Mouse (Mus musculus): Measurements from ENCODE around the gene Clip2.
A peak's percentile ranks its signal among the peaks of the same experiment; 100 is the strongest.

The Clip2 gene

DNA sequence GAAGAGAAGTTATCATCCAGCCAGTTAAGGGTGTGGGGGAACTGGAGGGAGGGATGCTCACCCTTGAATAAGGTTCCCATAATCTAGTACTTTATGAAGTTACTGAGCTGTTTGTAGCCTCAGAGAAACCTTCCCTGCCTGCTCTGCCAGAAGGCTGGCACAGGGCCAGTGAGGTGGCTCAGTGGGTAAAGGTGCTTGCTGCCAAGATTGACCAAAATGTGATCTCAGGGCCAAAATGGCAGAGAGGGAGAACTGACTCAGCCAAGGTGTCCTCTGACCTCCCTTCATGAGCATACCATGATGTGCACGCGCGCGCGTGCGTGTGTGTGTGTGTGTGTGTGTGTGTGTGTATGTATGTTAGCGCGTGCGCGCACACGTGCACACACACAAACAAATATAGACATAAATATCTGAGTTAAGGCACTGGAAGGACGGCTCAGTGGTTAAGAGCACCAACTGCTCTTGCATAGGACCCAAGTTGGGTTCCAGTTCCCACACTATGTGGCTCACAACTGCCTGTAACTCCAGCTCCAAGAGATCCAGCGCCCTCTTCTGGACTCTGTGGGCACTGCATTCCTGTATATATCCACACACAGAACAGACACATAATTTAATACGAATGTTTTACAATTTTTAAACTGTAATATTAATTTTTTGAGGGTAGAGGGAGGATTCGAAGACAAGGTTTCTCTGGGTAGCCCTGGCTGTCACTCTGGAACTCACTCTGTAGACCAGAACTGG lies 26.1 kb downstream of the Clip2 start:
- DNase-seq (ENCODE audit: low spot score in 2 of 2) = no peak

DNA sequence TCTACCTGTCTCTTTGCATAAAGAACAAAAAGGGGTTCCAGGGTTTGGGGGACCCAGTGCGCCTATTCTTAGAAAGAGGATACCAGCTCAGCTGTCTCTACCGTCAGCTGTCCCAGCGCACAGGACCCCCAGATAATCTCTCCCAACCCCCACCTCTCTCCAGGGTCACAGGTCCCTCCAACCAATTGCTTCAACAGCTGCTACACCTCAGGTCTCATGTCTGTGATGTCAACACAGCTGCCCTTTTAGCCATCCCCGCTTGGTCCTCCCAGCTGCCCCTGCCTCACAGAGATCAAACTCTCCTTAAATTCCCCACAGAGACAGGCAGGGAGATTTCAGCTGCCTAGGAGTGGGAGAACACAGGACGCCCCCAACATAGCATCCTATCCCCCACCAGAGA lies 28.5 kb downstream of the Clip2 start:
- no peak for DNase-seq (ENCODE audit: low spot score in 2 of 2)

DNA sequence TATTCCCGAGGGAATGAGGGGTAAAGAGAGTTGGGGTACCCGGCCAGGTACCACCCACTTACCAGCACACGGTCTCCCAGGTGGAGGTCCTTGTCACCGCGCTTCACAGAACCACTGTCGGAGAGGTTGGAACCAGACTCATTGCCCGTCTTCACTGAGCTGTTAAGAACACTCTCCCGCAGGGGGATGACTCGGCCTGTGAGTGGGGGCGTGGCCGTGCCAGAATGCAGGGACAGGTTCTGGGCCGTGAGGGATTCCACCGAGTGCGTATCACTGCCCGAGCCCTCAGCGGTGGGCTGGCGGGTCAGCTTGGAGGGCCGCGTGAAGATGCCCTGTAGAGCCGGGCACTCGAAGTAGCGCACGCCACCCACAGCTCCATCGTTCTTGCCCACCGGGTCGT lies 29.7 kb downstream of the Clip2 start:
- DNase-seq (ENCODE audit: low spot score in 2 of 2) = no peak

DNA sequence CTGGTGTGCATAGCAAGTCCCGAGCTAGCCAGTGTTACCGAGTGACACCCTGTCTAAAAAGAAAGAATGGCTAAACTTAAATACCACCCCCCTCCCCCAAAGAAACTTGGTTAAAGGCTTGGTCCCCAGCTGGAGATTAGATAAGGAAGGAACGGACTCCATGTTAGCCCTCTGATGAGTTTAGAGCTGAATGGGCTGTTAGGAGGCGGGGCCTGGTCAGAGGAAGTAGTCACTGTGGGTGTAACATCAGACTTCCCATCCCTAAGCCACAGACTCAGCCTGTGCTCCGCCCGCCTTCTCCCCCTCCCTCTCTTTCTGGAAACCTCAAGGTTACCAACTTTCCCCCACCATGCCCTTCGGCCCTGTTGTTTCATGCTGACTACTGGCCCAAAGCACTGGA lies 30.4 kb downstream of the Clip2 start:
- DNase-seq (ENCODE audit: low spot score in 2 of 2) = peak; percentile 39 to 52

DNA sequence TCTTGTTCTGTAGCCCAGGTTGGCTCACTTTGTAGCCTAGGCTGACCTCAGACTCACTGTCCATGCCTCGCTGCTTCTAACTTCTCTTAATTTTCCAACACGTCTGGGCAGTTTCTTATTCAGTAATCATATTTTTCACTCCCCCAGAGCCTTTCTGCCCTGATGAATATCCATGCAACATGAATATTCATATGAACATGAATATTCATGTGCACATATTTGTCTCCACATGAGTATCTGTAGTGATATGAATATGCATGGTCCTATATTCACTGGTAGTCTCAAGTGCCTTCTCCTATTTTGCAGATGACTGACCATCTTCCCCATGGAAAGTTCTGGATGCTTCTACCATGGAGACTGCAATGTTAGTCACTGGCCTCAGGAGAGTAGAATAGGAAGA lies 31.1 kb downstream of the Clip2 start:
- no peak for DNase-seq (ENCODE audit: low spot score in 2 of 2)

DNA sequence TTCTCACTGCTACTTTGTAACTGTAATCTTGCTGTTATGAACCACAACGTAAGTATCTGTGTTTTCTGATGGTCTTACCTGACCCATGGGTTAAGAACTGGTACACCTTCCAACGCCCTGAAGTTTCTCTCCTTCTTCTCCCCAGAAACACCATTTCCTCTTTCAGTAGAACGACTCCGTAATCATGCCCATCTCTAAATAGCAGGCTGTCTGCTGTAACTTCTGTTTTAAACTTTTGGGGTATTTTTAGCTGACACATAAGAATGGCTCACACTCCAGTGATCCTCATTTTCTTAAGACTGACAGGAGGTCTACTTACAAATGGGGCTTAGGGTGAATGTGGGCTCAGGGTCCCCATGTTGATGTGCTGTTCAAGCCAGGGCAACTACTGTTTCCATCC lies 32.1 kb downstream of the Clip2 start:
- no peak for DNase-seq (ENCODE audit: low spot score in 2 of 2)

DNA sequence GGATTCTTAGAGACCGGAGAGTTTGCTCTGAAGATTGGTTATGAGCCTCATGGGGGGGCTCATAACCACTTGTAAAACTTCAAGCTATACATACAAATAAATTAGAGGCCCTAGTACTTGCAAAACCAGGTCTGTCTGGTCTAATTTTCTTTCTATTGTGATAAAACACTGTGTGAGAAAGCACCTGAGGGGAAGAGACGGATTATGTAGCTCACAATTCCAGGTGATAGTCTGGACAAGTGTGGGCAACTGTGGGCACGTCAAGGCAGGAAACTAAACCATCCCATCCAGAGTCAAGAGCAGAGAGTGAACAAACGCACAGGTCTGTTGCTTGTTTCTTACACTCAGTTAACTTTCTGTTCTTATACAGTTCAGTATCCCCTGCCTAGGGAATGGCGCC lies 32.8 kb downstream of the Clip2 start:
- DNase-seq (ENCODE audit: low spot score in 2 of 2) = no peak

GRCm38 (mm10) chr5:134512086-134512485 lies 40.1 kb downstream of the Clip2 start:
- no peak for DNase-seq (ENCODE audit: low spot score in 2 of 2)

DNA sequence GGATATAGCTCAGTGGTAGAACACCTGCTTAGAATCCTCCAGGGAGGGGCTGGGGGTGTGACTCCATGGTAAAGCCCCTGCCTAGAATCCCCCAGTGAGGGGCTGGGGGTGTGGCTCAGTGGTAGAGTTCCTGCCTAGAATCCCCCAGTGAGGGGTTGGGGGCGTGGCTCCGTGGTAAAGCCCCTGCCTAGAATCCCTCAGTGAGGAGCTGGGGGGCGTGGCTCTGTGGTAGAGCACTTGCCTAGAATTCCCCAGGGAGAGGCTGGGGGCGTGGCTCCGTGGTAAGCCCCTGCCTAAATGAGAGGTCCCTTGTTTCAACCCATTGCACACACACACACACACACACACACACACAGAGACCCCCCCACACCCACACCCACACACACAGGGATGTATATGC lies 42.0 kb downstream of the Clip2 start:
- no peak for DNase-seq (ENCODE audit: low spot score in 2 of 2)

GRCm38 (mm10) chr5:134508965-134509364 lies 43.3 kb downstream of the Clip2 start:
- no peak for DNase-seq (ENCODE audit: low spot score in 2 of 2)

- no peak for DNase-seq (ENCODE audit: low spot score in 2 of 2)
Measured at GRCm38 (mm10) chr5:134507859-134508399, 44.3 kb downstream of the Clip2 start.

- DNase-seq (ENCODE audit: low spot score in 2 of 2) = peak; percentile 67 to 69
Measured at GRCm38 (mm10) chr5:134507307-134507706, 44.9 kb downstream of the Clip2 start.

- DNase-seq (ENCODE audit: low spot score in 2 of 2) = no peak
Measured at GRCm38 (mm10) chr5:134505810-134506292, 46.4 kb downstream of the Clip2 start.

DNA sequence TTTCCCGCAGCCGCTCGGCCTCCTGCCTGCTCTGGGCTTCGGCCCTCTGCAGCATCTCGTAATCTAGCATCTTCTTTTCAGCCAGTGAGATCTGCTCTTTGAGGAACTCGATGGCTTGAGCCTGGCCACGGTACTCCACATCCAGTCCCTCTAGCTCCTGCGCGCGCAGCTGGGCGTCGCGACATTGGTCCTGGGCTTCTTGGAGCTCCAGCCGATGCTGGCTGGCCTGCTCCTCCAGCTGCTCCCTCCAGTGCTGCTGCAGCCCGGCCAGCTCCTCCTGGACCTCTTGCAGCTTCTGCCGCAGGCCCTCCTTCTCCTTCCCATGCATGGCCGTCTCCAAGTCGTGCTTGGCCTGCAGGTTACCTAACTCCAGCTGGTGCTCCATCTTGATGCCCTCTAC lies 49.6 kb downstream of the Clip2 start:
- no peak for DNase-seq (ENCODE audit: low spot score in 2 of 2)

DNA sequence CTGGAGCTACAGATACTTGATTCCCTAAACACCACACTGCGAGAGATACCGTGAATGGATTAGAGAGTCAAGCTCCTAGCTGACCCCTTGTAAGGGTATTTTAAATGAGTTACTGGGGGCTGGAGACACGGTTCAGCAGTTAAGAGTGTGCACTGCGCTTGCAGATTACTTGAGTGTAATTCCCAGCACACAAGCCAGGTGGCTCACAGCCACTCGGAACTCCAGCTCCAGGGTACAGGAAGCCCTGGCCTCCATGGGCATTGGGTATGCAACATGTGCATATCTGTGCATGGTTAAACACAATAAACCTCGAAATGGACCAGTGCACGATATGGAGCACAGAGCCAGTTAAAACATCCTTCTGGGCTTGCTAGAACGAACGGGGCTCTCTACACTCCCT lies 50.8 kb downstream of the Clip2 start:
- no peak for DNase-seq (ENCODE audit: low spot score in 2 of 2)

DNA sequence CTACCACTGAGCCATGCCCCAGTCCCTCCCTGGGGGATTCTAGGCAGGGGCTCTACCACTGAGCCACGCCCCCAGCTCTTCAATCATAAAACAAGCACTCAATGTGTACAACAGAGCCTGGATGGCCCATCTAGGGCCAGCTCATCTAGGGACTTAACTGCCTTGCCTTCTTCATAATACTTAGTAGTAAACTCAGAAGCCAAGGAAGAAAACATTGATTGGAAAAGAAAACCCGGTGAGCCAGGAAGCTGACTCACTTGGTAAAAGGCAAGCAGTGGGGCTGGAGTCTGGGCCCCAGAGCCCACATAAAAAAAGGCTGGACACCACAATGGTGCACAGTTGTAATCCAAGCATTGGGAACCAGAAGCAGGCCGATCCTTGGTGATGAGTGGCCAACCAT lies 51.6 kb downstream of the Clip2 start:
- no peak for DNase-seq (ENCODE audit: low spot score in 2 of 2)

DNA sequence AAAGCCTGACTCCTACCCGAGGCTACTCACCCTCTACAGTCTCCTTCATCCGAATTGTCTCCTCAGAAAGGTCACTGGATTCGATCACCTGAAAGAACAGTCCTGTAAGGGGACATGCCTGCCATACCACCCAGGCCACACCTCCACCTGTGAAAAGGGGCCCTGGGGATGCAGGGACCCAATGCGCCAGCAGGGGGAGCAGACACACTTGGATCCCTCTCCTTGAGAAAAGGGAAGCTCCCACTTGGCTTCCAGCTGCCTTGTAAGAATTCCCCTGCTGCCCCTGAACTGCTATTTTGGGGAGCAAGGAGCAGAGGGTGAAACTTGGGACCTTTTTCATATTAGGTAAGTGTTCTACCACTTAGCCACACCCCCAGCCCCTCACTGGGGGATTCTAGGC lies 52.2 kb downstream of the Clip2 start:
- DNase-seq (ENCODE audit: low spot score in 2 of 2) = peak; percentile 26 to 50

- DNase-seq (ENCODE audit: low spot score in 2 of 2) = no peak
Measured at GRCm38 (mm10) chr5:134497026-134497425, 55.2 kb downstream of the Clip2 start.

DNA sequence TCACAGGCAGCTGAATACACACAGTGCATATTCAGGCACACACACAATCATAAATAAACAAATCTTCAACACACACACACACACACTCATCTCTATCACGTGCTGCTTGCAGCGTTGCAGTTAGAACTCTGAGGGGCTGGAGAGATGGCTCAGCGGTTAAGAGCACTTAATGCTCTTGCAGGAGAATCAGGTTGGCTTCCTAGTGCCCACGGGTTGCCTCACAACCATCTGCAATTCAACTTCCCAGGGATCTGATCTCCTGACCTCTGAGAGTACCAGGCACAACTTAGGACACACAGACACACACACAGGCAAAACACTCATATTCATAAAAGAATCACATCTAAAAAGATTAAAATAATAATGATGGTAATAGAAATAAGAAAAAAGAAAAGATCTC lies 56.4 kb downstream of the Clip2 start:
- DNase-seq (ENCODE audit: low spot score in 2 of 2) = no peak

DNA sequence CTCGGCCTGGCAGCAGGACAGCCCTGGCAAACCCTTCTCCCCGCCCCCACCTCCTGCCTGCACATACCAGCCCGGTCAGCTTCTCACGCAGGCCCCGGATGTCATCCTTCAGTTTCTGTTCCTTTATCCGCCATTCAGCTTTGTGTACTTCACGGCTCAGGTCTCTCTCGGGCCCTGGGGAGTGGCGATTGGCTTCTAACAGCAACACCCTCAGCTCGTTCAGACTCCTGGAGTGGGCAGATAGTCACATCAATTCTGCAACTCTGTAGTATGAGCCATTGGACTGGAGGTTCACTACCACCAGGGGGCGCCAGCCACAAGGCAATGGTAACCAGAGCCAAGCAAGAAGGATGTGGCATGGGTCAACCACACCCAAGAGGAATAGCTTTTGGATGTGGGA lies 58.1 kb downstream of the Clip2 start:
- peak; percentile 78 to 86 for DNase-seq (ENCODE audit: low spot score in 2 of 2)

- DNase-seq (ENCODE audit: low spot score in 2 of 2) = no peak
Measured at GRCm38 (mm10) chr5:134492956-134493355, 59.3 kb downstream of the Clip2 start.

DNA sequence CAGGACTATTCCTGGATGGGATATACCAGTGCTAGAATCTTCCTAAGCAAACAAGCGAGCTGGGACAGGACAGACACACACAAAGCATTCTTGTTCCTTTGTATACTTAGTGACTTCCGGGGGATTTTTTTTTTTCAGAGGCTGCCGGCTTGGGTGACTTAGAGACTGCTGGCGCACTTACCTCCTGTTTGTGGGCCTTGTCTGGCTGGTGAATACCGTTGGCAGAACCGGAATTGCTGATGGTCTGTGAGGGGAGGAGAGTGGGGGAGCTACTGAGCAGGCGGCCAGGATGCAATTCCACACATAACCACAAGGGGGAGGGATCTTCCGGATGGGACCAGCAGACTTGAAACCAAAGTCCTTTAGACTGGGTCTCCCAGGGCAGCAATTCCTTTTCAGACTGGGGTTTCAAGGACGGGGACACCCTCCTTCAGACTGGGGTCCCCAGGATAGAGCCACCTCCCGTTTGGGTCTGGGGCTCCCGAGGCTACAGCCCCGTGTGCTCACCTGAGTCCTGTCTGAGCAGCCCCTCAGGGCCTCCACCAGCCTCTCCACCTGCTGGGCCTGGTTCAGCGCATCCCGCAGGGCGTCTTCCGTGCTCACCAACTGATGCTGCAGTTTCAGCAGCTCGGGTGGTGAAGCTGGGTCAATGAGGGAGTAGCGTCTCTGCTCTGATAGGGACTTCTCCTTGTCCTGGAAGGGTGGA lies 60.4 kb downstream of the Clip2 start:
- peak; percentile 80 to 83 for DNase-seq (ENCODE audit: low spot score in 2 of 2)

DNA sequence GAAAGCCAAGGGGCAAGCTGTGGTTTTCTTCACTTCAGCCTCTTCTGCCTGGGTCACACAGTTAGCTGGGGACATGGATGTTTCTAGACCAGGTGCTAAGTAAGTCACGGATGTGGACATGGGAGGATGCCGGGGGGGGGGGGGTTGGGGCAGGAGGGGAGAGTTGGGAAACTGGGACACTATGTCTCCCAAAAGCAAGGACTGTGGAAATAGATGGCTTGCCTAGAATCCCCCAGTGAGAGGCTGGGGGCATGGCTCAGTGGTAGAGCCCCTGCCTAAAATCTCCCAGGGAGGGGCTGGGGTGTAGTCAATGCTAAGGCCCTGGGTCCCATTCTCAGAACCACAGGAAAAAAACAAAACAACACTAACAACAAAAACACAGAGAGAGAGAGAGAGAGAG lies 61.0 kb downstream of the Clip2 start:
- DNase-seq (ENCODE audit: low spot score in 2 of 2) = no peak
